Mouse (Mus musculus): ENCODE results near the gene Ppp1r18. TPM values are rescaled to one million over a fixed set of nuclear protein-coding genes. Genes with fewer than 3 reads are reported as not detected.

Gene Ppp1r18
- total RNA-seq, 2 experiments from 2014 or later = 3.9 to 7.9 TPM

DNA sequence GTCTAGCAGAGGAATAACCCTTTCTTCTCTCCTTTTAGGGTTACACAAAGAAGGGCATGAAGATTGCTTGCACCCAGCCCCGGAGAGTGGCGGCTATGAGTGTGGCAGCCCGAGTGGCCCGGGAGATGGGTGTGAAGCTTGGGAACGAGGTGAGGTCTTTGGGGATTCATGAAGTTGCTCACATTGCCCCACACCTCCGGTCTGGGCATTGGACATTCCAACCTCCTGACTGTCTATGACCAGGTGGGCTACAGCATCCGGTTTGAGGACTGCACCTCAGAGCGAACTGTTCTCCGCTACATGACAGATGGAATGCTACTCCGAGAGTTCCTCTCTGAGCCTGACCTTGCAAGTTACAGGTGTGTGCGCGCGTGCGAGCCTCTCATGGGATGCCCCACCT is 18.4 kb downstream of the Ppp1r18 start:
- DNase-seq = peak; percentile 16
- TF ChIP-seq CTCF (IDR thresholded peaks at IDR 0.05) = no peak
- H3K27ac ChIP-seq = no peak overlapping the region
- intact Hi-C loops (cut with DNase I) = no loop called here
- no peak overlapping the region for H3K4me3 ChIP-seq

GRCm38 (mm10) chr17:35887725-35888124 is 22.3 kb downstream of the Ppp1r18 start:
- H3K4me3 ChIP-seq = no peak overlapping the region
- DNase-seq = no peak
- H3K27ac ChIP-seq = no peak overlapping the region
- no peak for TF ChIP-seq CTCF (IDR thresholded peaks at IDR 0.05)
- intact Hi-C loops (cut with DNase I) = no loop called here

GRCm38 (mm10) chr17:35896781-35897643 is 31.6 kb downstream of the Ppp1r18 start, which contains the start of gene 2310061I04Rik:
Gene 2310061I04Rik (minus strand): TSS chr17:35897431.
- Histone ChIP-seq H3K27ac (peak within 1 kb of the TSS; percentile 98), H3K4me3 (peak within 1 kb of the TSS; percentile 98)
- no peak for TF ChIP-seq CTCF (IDR thresholded peaks at IDR 0.05)
- intact Hi-C loops (cut with DNase I) = no loop called here
- peak; percentile 96 for DNase-seq

DNA sequence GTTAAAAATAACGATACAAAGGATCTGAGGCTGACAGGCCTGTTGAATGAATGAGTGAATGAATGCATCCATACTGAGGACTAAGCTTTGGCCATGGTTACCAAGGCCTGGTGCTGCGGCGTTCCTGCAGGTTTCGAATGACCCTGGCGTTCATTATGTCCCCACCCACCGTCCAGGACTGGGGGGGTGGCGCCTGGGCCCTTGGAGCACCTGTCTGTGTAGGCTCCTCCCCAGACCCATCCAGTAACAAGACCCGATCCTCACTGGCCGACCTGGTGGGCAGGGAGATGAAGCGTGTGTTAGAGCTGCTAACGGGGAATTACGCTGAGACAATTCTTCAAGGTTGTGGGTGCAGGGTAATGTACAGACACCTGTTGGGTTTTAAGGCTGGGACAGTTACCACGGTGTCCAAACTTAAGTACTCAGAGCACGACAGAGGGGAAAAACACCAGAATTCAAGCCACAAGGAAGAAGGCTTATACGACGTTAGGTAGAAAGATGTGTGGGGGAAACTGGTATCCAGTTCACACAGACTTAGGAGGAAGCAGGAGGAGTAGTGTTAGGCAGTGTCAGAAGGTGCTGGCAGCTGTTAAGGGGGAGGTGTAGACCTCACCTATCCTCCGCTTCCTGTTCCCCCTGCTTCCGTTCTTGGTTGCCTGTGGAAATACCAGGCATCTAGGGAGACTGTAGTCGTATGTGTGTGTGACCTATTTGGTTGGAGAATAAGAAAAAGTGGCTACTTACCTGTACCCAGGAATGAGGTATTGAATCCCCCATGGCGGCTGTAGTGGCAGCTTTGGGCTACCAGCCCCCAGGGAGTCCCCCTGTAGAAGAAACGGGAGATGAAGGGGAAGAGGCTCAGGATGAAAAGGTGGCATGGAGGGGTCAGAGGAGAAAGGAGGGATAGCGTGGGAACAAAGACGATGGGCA is 32.5 kb downstream of the Ppp1r18 start:
- no peak for TF ChIP-seq CTCF (IDR thresholded peaks at IDR 0.05)
- Histone ChIP-seq H3K4me3 (peak overlapping the region; percentile 98), H3K27ac (peak overlapping the region; percentile 98)
- intact Hi-C loops (cut with DNase I) = no loop called here
- DNase-seq = peak; percentile 54

DNA sequence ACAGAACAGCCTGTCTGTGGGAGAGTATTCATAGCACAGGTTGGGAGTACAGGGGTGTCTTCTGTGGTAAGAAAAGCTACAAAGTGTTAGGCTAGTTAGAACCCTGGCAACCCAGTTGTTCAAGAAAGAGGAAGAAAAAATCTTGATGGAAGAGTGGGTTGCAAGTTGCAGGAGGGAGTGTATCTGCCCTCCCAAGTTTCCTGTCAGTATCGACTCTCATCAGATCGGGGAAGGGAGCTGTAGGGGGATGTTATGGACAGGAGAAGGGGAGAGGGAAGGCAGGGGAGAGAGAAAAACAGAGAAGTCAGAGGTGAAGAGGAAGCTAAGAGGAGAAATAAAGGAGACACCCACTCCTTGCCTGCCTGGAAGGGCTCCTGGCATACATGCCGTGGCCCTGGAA is 35.2 kb downstream of the Ppp1r18 start:
- no peak for TF ChIP-seq CTCF (IDR thresholded peaks at IDR 0.05)
- H3K4me3 ChIP-seq = no peak overlapping the region
- H3K27ac ChIP-seq = no peak overlapping the region
- no peak for DNase-seq
- intact Hi-C loops (cut with DNase I) = loop anchor here (10.0 kb wide), 1 partner anchor 226 kb away; the partner anchor contains the start of gene Gtf2h4

GRCm38 (mm10) chr17:35903343-35903991 is 38.1 kb downstream of the Ppp1r18 start:
- no peak overlapping the region for H3K4me3 ChIP-seq
- no peak for TF ChIP-seq CTCF (IDR thresholded peaks at IDR 0.05)
- intact Hi-C loops (cut with DNase I) = loop anchor here (10.0 kb wide), 1 partner anchor 229 kb away; the partner anchor contains the start of gene Gtf2h4
- DNase-seq = peak; percentile 52
- H3K27ac ChIP-seq = peak overlapping the region; percentile 57

DNA sequence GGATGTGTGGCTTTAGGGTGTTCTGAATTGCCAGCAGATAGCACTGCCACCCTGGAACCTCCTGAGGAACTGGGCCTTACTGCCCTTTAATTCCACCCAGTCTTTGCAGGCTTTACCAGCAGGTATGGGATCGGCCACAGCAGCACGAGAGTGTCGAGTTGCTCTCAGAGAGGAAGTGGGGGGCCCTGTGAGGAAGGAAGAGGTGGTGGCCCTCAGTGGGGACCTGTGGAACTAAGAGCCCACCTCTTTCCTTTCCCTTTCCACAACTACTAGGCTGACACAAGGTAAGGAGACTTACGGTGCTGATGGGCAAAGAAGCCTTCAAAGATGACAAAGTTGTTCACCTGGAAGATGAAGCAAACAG is 38.6 kb downstream of the Ppp1r18 start:
- DNase-seq = no peak
- no peak overlapping the region for H3K4me3 ChIP-seq
- intact Hi-C loops (cut with DNase I) = loop anchor here (10.0 kb wide), 1 partner anchor 229 kb away; the partner anchor contains the start of gene Gtf2h4
- TF ChIP-seq CTCF (IDR thresholded peaks at IDR 0.05) = no peak
- H3K27ac ChIP-seq = peak overlapping the region; percentile 57

GRCm38 (mm10) chr17:35905587-35905986 is 40.2 kb downstream of the Ppp1r18 start:
- no peak overlapping the region for H3K27ac ChIP-seq
- H3K4me3 ChIP-seq = no peak overlapping the region
- intact Hi-C loops (cut with DNase I) = loop anchor here (10.0 kb wide), 1 partner anchor 231 kb away; the partner anchor contains the start of gene Gtf2h4
- no peak for DNase-seq
- no peak for TF ChIP-seq CTCF (IDR thresholded peaks at IDR 0.05)

- Histone ChIP-seq H3K4me3 (no peak overlapping the region), H3K27ac (no peak overlapping the region)
- DNase-seq = no peak
- TF ChIP-seq CTCF (IDR thresholded peaks at IDR 0.05) = peak; percentile 35; the same call in 1 of the 2 replicates
- intact Hi-C loops (cut with DNase I) = loop anchor here (10.0 kb wide), 1 partner anchor 233 kb away; the partner anchor contains the start of gene Gtf2h4
Observed at GRCm38 (mm10) chr17:35907609-35908008, 42.2 kb downstream of the Ppp1r18 start.

DNA sequence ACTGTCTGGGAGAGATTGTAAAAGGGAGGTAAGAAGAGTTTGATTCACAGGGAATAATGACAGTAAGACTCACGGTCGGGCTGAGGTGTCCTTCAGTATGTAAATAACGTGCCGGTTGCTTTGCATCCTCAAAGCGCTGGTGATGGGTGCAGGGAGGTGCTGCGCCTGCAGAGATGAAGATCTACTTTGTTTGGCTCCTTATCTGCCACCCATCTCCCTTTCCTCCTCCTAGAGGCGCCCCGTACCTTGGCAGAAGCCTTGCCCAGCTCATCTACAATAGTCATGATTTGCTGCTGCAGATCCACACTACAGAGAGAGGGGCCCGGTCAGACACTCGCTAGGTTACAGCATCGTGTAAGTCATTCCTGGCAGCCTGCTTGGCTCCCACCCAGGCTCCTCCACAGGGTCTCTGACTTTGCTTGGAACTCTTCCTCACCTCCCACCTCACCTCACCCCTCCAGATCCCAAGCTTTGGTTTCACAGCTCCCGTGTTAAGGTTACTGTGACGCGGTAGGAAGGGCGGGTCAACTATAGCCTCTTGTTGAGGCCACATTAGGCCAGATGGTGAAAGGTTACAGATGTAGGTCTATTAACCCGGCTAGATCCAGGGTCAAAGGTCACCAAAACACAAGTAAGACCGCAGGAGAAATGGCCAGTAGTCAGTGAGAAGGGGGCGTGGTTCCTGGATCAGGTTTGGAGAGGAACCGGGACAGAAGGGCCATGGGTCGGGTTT is 44.0 kb downstream of the Ppp1r18 start:
- peak overlapping the region; percentile 86 for H3K4me3 ChIP-seq
- intact Hi-C loops (cut with DNase I) = loop anchor here (10.0 kb wide), 1 partner anchor 235 kb away; the partner anchor contains the start of gene Gtf2h4
- H3K27ac ChIP-seq = peak overlapping the region; percentile 85
- TF ChIP-seq CTCF (IDR thresholded peaks at IDR 0.05) = no peak
- no peak for DNase-seq

- TF ChIP-seq CTCF (IDR thresholded peaks at IDR 0.05) = no peak
- peak; percentile 95 for DNase-seq
- Histone ChIP-seq H3K27ac (peak within 1 kb of the TSS; percentile 85), H3K4me3 (peak within 1 kb of the TSS; percentile 86)
- intact Hi-C loops (cut with DNase I) = loop anchor here (10.0 kb wide), 1 partner anchor 235 kb away; the partner anchor contains the start of gene Gtf2h4
Observed at GRCm38 (mm10) chr17:35909919-35910369, 44.6 kb downstream of the Ppp1r18 start, which contains the start of gene Atat1. Gene Atat1 (minus strand): TSS chr17:35910075.
